Mouse (Mus musculus): ENCODE measurements around the gene Txnrd3. TPM values are rescaled to one million over a fixed set of nuclear protein-coding genes. Genes with fewer than 3 reads are reported as not detected.

Txnrd3 gene
- 1 to 10 TPM; 4.3 to 4.7 TPM for total RNA-seq (2021)
- long read RNA-seq, experiment 1, partial matches to known transcripts, result 0 of 3 reads
- long read RNA-seq, experiment 1, other reads (novel, unspliced or antisense), result 1 of 3 reads
- long read RNA-seq, experiment 2, transcript Txnrd3-201 (16 exons, 2,836 nt), result major isoform, 6 of 7 reads
- long read RNA-seq, experiment 2, partial matches to known transcripts, result 1 of 7 reads
- long read RNA-seq, experiment 2, other reads (novel, unspliced or antisense), result 0 of 7 reads

DNA sequence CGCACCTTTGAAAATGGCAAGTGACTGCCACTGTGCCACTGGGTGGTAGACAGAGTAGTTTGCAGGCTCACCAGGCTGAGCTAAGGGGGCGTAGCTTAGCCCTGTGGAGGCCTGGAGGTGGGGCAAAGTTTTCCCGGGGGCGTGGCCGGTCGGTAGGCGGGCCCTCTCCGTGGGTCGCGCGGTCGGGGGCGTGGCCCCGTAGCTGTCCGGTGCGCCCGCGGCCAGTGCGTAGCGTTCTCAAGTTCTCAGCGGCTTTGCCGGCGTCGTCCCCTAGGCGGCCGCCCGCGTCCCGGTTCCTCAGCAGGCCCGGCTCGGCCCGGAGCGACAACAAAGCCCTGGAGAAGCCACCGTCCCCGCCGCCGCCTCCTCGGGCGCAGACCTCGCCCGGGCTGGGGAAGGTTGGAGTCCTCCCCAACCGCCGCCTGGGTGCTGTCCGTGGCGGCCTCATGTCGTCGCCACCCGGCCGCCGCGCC is at the start of gene Txnrd3:
TSS of gene Txnrd3 (plus strand) at position 191 of the 473 bp plus-strand sequence.
- peak; percentile 93 for DNase-seq

DNA sequence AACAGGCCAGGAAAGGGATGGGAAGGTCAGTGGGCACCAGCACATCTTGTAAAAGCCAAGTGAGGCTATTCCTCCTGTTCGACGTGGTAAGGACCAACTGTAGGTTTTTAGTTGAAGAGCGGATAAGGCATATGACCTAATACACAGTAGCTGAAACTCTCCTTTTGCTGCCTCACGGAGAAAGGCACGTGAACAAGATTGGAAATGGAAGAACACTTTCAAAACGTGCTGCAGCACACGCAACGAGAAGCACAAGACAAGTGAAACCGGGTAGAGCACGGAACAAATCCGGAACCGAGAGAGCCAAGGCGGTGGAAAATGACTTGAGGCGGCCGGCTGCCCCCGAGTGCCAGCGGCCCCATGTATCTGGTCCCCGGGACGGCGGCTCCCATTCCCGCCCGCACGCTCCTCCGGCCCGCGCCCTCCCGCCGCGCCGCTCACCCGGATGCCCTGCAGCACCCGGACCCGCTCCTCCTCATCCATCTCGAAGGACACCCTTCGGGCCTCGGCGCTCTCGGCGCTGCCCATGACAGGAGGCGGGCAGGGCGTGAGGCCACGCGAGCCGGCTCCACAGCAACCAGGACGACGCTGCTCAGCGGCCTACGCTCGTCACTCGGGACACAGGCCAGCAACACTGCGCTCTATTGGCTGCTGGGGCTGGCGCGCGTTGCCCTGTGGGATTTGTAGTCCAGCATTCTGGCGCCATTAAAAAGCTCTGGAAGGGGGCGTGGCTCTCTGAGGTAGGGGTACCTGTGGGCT is 48.6 kb upstream of the Txnrd3 start, which contains the start of gene Chchd6:
TSS of gene Chchd6 (minus strand) at position 635 of the 759 bp plus-strand sequence.
- peak; percentile 91 for DNase-seq

DNA sequence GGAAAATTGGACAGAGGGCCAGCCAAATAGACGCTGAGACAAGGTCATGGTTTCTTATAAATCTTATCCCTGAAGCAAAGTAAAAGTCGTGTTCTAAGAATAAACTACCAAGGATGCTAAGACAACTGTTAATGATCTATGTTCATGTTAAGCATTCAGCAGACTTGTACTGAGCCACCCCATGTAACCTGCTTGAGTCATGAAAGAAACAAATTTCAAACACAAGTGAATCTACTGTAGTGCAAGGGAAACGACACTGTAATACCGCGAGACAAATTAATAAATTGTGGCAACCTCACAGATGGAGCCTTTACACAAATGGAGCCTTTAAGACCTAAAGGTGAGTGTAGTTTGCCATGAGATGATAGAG is 48.0 kb upstream of the Txnrd3 start:
- DNase-seq, result no peak

DNA sequence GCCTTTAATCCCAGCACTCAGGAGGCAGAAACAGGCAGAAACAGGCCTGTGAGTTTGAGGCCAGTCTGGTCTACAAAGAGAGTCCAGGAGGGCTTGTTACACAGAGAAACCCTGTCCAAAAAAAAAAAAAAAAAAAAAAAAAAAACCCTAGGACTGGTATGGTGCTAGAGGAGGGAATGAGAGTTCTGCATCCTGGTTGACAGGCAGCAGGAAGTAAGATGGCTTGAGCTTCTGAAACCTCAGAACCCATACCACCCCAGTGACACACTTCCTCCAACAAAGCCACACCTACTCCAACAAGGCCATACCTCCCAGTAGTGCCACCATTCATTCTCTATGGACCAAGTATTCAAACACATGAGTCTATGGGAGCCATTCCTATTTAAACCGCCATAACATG is 47.3 kb upstream of the Txnrd3 start:
- DNase-seq, result no peak

DNA sequence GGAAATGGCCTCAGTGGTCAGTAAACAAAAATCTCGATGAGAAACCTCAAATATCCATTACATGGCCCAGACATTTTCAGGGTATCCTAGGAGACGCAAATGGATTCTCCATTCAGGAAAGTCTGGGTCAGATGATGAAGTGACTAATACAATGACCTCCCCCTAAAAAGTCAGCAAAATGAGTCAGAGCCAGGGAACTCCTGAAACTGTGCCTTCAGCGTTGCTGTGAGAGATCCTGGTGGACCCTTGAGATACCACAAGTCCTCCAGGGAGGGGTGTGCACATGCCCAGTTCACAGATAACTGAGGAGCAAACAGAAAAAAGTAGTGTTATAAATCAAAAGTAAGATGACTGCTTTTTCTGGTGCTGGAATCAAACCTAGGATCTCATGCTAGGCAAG is 37.7 kb upstream of the Txnrd3 start:
- DNase-seq, result no peak

DNA sequence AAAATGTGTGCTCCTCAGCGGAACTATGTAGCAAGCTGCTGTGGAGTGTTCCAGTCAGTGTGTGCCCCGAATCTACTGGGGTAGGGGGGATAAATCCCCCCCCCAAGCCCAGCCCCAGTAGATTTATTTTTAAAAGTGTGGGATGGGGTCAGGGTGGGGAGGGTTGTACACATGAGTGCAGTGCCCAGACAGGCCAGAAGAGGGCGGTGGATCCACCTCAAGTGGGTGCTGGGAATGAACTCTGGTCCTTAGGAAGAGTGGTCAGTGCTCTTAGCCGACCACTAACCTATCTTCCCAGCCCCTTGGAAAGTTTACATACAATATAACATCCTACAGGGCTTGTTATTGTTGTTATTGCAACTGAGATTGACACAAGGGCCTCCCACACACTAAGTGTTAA is 35.8 kb upstream of the Txnrd3 start:
- no peak for DNase-seq

DNA sequence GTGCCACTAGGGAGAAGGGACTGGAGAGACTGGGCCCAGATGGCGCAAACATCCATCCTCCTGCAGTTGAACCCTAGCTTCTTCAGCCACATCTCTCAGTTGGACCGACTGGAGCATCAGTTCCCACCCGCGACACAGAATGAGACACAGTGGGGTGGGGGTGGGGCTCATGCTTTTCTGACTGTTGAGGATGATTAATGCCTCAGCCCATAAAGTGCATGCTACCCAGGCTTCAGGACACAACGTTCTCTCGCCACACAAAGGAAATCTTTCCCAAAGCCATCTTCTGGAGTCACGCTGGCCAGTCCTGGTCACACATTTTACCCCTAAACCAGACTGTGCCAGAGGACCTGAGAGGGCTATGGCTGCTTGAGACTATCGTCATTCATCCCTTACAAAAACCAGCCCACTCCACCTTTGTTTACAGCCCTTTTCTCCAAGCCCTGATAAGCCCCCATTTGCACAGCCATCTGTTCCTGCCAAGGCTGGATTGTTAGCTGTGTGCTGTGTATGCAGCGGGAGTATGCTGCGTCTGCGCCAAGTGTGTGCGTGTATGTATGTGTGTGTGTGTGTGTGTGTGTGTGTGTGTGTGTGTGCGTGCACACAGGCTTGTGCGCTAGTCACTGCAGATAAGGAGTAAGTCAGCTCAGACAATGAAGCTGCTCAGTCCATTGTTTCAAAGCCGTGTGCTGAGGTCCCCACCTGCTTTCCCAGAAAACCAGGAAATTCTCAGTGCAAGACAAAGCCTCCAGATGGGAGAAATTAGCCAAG is 30.3 kb upstream of the Txnrd3 start:
- DNase-seq, result no peak

DNA sequence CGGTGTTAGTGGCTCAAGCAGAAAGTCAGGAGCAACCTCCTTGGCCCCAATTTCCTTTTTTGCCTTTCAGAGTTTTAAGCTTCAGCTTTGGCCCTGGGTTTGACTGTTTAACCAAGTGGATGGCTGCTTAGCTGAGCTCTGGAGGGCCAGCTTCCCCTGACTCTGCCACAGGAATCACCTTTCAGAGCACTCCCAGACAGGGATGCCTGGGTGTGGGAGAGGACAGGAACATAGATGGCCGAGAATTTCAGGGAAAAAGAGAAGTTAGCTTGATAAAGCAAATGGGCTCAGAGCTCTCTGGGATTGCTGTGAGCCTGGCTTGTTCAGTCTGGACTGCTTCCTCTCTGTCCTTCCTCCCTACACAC is 29.7 kb upstream of the Txnrd3 start:
- DNase-seq, result no peak

DNA sequence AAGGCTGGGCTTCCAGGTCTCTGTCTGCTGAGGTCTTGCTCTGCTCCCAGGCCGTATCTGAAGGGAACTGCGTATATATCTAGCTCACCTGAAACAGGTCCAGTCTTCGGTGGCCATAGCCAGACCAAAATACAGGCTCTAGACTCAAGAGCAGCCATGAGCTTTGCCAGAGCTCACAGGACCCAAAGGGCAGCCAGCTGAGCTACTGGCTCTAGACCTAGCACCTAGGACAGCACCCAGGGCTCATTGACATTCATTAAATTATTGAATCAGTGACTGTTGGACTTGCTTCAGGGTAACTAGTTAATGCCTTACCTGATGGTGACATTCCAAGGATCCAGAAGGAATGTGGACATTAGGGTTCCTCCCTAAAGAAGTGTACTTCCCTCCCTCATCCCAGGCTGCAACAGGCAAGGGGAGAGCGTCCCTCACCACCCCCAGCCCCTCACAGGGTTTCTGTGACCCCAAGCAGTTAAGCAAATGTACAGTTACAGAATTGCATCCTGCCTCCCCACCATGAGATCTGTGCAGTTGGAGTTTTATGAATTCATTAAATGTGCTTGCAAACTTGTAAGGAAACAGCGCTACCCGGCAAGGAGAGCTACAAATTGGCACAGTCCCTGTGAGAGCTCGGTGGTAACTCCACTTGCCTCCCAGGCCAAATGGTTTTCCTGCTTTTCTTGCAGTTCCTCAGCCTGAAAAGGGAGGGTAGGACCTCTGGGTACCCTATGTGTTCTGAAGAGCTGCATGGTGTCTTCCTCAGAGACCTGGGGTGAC is 29.0 kb upstream of the Txnrd3 start:
- DNase-seq, result no peak

DNA sequence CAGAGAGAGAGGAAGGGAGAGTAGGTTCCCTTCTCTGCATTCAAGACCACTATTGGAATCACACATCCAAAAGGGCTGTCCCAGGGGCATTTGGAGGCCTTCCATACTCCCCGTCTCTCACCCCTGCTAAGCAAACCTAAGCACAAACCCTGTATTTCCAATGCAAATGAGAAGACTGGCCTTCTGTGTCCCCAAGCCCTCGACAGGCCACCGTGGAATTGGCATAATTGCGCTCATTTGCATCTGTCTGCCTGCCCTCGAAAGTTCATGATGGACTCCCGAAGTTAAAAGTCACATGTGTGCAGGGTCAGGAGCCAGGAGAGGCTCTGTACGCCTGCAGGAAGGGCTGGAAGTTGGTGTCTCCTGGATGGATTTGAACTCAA is 28.4 kb upstream of the Txnrd3 start:
- no peak for DNase-seq

DNA sequence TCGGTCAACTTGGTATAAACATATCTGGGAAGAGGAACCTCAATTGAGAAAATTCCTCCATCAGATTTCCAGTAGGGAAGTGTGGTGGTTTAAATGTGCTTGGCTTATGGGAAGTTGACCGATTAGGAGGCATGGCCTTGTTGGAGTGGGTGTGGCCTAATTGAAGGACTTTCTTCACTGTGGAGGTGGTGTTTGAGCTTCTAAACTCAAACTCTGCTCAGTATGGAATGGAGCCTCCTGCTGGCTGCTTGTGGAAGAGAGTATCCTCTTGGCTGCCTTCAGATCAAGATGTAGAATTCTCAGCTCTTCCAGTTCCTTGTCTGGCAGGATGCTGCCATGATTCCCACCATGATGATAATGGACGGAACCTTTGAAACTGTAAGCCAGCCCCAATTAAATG is 21.1 kb upstream of the Txnrd3 start:
- no peak for DNase-seq

DNA sequence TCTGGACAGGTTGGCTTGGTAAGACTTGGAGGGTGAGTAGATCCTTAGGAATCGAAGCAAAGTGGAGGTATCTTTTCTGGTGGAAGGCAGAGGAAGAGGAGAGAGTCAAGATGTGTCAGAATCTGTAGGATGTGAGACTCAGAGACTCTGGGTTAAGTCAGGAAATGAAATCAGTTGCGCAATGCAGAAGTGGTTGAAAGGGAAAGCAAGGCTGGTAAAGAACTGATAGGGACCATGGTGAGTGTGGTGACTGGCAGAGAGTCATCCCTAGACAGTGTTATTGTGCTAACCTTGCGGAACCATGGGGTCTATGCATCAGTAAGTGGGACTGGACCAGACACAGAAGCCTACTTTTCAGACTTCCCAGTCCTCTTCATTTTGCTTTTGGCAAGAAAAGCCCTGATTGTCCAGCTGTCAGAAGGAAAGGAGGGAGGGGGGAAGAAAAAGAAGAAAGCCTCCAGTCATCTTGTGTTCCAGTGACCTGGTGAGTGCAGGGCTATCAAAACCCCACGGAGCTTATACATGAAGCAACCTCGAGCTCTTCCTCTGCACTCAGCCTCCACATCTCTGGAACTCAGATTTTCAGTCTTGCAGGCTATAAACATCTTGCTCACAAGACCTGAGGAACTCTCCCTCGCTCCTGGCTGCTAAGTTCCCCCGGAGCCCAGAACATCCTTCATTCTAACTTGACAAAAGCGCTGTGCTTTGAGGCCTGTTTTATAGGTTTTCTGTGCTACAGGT is 15.6 kb upstream of the Txnrd3 start:
- no peak for DNase-seq

DNA sequence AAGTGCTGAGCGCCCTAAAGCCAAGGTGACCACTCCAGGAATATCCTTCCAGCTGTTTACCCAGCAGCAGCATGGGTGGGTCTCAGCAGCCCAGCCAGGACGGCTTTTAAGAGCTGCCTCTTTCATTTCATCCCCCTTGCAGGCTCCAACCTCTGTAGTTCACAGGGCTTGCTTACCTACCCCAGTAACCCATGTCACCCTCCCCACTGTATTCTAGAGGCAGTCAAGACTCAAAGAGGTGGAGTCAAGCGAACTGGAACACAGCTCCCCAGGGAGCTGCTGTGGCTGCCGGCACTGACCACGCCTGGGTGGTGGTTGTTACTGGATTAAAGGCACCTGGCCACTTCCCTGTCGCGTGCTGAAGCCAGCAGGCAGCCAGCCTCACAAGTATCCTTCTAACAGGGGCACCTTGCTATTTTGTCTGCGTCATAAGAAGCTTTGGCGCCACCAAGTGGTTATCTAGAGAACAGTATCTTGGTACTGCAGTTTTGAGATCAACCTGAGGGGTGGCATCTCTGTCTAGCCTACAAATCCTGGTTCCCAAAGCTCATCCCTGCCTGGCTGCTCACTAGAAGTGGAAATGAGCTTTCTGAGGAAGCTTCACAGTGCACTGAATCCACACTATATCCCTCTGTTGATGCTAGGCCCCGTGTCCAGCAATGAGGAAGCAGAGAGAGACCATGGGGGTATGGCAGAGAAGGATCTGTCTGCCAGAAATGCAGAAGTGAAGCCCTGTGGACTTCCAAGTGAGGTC is 11.8 kb upstream of the Txnrd3 start:
- DNase-seq, result peak; percentile 70

DNA sequence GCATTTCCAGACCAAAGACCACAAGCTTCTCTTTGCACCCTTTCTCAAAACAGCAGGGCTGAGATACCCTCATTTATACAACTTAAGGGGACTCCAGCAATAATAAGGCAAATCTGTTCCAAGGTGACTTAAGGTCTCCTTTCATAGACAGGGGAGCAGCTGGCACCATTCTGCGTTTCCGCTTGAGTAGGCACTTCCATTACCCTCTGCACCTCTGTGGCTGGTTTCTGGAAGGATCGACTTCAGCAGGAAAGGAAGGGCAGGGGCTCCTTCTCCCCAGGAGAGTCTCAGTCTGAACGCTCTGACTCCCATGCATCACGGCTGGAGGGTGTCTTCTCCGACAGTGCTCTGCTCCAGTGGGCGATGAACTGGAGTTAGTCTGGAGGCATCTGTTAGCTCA is 10.7 kb upstream of the Txnrd3 start:
- no peak for DNase-seq

DNA sequence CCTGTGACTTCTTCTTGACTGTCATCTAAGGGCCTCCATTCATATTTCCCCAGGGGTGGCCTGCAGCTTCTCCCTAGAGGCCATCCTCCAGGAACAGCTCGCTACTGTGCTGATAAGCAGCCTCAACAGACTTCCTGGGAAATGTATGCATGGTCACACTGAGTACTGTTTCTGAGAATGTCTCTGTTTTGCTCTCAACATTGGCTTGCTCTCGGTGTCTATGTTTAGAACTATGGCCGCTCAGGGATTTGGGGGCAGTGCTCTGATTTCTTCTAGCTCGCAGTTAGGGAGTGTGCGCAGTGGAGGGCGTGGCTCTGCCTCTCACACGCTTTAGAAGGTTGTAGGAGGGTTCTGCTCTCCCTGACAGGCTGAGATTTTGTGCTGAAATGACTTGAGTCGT is 9.4 kb upstream of the Txnrd3 start:
- peak; percentile 40 for DNase-seq

DNA sequence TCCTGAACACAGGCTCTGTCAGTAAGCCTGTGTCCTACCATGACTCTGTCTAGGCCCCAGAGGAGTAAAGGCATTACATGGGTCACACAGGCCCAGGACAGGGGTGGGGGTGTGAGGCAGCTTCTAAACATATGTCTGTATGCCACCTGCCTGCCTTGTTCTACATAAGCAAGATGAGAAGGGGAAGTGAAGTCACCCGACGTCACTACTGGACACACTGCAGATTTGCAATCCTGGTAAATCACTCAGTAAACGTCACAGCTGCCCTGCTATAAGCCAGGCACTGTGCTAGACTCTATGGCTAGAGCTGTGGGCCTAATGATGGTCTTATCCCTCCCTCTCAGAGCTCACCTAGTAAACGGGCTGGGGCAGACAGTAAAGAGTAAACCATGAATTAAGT is 5.8 kb upstream of the Txnrd3 start:
- no peak for DNase-seq

DNA sequence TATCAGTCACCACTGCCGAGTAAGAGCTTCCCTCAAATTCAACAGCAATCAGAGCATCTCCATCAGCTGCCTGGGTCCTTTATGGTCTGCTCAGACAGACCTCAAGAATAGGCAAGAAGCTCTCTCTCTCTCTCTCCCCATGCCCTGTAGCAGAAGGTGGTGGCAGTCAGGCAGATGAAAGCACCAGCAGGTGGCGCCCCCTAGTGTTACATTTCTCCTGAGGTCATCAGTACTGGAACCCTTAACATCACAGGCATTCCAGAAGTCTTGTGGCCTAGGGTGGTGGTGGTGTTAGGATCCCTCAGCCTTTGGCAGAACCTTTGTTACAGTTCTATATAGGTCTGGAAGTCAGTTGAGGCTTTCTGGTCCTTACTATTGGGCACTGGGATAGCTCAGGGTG is 4.8 kb upstream of the Txnrd3 start:
- no peak for DNase-seq

DNA sequence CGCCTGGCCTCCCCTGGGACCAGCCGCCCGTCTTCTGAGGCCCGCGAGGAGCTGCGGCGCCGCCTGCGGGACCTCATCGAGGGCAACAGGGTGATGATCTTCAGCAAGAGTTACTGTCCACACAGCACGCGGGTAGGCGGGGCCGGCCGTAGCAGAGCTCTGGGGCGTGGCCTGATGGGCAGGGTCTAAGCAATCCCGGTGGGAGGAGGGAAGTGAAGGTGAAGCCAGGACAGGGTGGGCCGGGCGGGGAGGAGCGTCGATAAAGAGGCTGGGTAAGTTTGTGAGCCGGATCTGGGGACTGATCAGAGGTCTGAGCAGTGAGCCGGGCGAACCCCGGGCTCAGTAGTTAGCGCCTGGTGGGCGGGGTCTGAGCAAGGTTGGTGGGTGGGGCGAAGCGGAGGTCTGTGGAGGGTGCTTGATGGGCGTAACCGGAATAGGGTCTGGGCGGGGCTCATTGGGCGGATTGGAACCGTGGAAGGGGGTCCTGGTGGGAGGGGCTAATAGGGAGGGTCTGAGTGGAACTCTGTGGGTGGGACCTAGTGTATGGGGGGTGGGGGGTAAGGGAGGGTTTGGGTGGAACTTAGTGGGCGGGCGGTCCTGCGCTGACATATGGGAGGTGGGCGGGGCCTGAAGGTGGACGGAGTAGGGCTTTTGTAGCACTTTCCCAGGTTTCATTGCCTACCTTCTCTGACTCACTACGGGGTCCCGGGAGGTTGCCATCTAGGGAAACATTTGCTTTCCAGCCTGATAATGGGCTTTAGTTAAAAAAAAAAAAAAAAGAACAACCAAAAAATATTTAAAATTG is 685 bp downstream of the Txnrd3 start:
- DNase-seq, result peak; percentile 89

DNA sequence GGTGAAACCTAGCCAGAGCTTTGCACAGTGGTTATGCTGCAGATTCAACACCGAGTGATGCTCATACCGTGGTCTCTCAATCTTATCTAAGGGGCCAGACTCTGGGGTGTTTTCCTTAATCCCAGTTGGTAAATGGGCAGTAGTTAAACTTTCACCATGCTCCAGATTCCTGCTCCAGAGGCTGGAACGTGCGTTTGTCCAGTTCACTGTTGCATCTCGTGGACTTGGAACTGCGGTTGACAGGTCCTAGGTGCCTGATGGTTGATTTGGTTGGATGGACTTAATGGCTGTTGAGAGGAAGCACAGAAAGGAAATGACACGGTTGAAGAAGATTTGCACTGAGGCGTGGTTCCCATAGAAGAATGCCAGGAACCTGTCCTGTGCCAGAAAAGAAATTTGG is 6.1 kb downstream of the Txnrd3 start:
- no peak for DNase-seq

DNA sequence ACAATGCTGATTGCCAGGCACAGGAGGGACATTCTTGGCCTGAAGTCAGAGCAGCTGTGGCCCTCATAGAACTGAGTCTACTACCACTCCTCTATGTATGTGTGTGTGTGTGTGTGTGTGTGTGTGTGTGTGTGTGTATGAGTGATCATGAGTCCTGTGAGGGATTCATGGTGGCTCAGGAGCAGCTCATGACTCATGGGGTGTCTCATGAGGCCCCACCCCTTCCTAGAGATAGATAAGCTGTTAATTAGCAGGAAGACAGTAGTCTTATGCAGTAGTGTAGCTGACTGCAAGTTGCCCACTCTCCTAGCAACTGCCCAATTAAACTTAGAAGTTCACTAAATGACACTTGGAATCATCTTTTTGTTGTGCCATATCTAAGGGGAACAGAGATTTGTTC is 8.0 kb downstream of the Txnrd3 start:
- no peak for DNase-seq
